Mouse (Mus musculus): ENCODE measurements around the gene Sh3bp4.

DNA sequence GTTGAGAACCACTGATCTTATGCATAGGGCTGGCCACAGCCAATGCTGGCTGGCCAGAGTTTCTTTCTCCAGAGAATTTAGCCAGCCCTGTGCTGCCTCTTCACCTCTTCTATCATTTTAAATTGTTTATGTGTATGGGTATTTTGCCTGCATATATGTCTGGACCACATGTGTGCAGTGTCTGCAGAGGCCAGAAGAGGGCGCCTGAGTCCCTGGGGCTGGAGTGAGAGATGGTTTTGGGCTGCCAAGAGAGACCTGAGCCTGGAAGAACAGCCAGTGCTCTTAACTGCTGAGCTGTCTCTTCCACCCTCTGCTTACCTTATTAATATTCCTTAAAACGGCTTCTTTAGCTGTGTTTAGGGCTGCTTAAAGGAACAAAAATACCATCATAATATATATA lies 105.1 kb downstream of the Sh3bp4 start:
- no peak for TF ChIP-seq SMC3 (IDR thresholded peaks at IDR 0.05; ENCODE audit: low read depth, low read length)
- no peak for TF ChIP-seq EP300 (IDR thresholded peaks at IDR 0.05; ENCODE audit: low read length)
- TF ChIP-seq ZMIZ1 (IDR thresholded peaks at IDR 0.05; ENCODE audit: low read depth, low read length) = no peak
- no peak for TF ChIP-seq NELFE (IDR thresholded peaks at IDR 0.05; ENCODE audit: low read depth, low read length)
- no peak for TF ChIP-seq POLR2A (IDR thresholded peaks at IDR 0.05; ENCODE audit: low read depth, low read length)
- no peak for TF ChIP-seq NRF1 (IDR thresholded peaks at IDR 0.05; ENCODE audit: low read depth, low read length)
- TF ChIP-seq ZNF384 (IDR thresholded peaks at IDR 0.05; ENCODE audit: low read depth, low read length) = no peak
